Mouse (Mus musculus): Measurements from ENCODE around the gene Pola2.

- TF ChIP-seq CTCF (IDR thresholded peaks at IDR 0.05; ENCODE audit: low read depth) = no peak
- TF ChIP-seq EP300 (IDR thresholded peaks at IDR 0.05; ENCODE audit: low read depth) = no peak
Observed at GRCm38 (mm10) chr19:5945891-5946290, 18.1 kb downstream of the Pola2 start.

Data from liver, embryonic 14.5 days (tissue).